Mouse (Mus musculus) ES-Bruce4 (cell line): ENCODE results near the gene Snd1.

Source experiments
- CTCF ChIP-seq: IDR thresholded peaks from one replicate; pipeline ENCODE4 v1.8.1; 2011; ENCODE audit warnings: low read depth, low read length
- EP300 ChIP-seq: IDR thresholded peaks from 2 replicates; pipeline ENCODE4 v1.6.1; 2011; ENCODE audit warnings: low read depth, low read length; ENCODE audit not compliant: insufficient read depth

DNA sequence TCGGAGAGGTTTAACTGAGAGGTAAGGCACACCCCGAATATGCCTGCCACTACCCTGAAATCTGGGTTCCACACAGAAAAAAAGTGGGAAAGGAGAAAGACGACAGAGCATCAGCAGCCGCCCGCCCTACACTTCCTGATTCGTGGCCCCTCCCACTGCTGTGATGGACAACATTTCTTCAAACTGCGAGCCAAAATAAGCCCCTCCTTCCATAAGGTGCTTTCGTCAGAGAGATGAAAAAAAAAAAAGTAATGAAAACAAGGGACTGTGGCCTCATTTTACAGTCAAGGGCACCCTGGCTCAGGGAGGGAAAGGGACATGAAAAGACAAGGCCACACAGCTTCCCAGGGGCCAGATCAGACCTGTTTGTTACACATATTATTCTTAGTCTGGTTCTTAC, 504.6 kb downstream of the Snd1 start:
- no peak for TF ChIP-seq CTCF
- no peak for TF ChIP-seq EP300
